Mouse (Mus musculus) liver, embryonic 11.5 days (tissue): Measurements from ENCODE around the gene Zglp1. TPM values are rescaled to one million over a fixed set of nuclear protein-coding genes. Genes with fewer than 3 reads are reported as not detected.

Source experiments
- ATAC-seq: fragments of 200-750 bp; cut with Nextera tagmentation; replicated peaks from 2 replicates; pipeline ENCODE4 v1.8.0; 2017; ENCODE audit warnings: moderate number of reproducible peaks, mild to moderate bottlenecking, moderate TSS enrichment, moderate library complexity; ENCODE audit not compliant: low FRiP score
- DNase-seq: peaks from one replicate; pipeline ENCODE4 v3.0.0-alpha.2; 2017; ENCODE audit warnings: low spot score
- H3K27ac ChIP-seq: fragments of 300-500 bp; sonication (generic); 2 replicates; pipeline ENCODE4 v1.5.1; 2014; ENCODE audit warnings: mild to moderate bottlenecking, low read depth, low read length, control low read depth
- H3K27me3 ChIP-seq: fragments of 300-500 bp; sonication (generic); replicated peaks from 2 replicates; pipeline ENCODE4 v1.6.1; 2014; ENCODE audit warnings: low read length, mixed read lengths; ENCODE audit not compliant: control insufficient read depth, insufficient read depth
- H3K36me3 ChIP-seq: fragments of 300-500 bp; sonication (generic); 2 replicates; pipeline ENCODE4 v1.6.1; 2014; ENCODE audit warnings: mild to moderate bottlenecking, low read length, moderate library complexity, mixed read lengths; ENCODE audit not compliant: control insufficient read depth, insufficient read depth
- H3K4me1 ChIP-seq: fragments of 300-500 bp; sonication (generic); replicated peaks from 2 replicates; pipeline ENCODE4 v1.6.1; 2014; ENCODE audit warnings: low read length, mixed read lengths; ENCODE audit not compliant: control insufficient read depth, insufficient read depth
- H3K4me2 ChIP-seq: fragments of 300-500 bp; sonication (generic); 2 replicates; pipeline ENCODE4 v1.6.1; 2014; ENCODE audit warnings: mild to moderate bottlenecking, control low read depth, moderate library complexity
- H3K4me3 ChIP-seq: fragments of 300-500 bp; sonication (generic); 2 replicates; pipeline ENCODE4 v1.5.1; 2014; ENCODE audit warnings: low read depth, low read length, control low read depth
- H3K9ac ChIP-seq: fragments of 300-500 bp; sonication (generic); 2 replicates; pipeline ENCODE4 v1.6.1; 2014; ENCODE audit warnings: low read depth, low read length, control low read depth
- H3K9me3 ChIP-seq: fragments of 300-500 bp; sonication (generic); 2 replicates; pipeline ENCODE4 v1.6.1; 2016; ENCODE audit warnings: low read length, inconsistent platforms, mixed read lengths; ENCODE audit not compliant: control insufficient read depth
- WGBS: fragments of 180-500 bp; shearing (Covaris S2); extraction: QIAGEN DNeasy Blood & Tissue Kit; methylation state at CpG from one replicate; pipeline ENCODE4 v1.1.7; 2014; 5-methylcytosine and 5-hydroxymethylcytosine counted together
- polyA plus RNA-seq: library from polyadenylated mRNA; unstranded; fragments of >200 nt; fragmentation: Nextera tagmentation; extraction: Ambion mirVana; gene quantifications from 2 replicates; pipeline ENCODE4 v1.2.1, GENCODE M21; 2014

Gene Zglp1
- polyA plus RNA-seq, 1 experiment from 2014 or later, result 0.67 TPM

DNA sequence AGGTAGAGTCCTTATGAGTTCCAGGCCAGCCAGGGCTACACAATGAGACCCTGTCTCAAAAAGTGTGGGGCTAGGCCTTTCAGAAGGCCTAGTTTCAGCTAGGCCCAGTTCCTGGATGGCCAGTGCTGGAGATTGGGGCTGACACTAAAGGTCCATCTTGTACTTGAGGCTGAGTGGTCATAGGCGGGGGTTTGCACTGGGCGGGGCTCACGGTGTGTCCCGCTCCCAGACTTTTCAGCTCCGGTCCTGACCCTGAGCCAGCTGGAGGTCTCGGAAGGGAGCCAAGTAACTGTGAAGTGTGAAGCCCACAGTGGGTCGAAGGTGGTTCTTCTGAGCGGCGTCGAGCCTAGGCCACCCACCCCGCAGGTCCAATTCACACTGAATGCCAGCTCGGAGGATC lies 40.0 kb downstream of the Zglp1 start:
- H3K9ac ChIP-seq, result no peak overlapping the region

GRCm38 (mm10) chr9:21025258-21025810 lies 41.6 kb downstream of the Zglp1 start:
- DNase-seq (no peak), ATAC-seq (no peak)
- 77% methylated on average over 19 of the region's 19 CpGs for WGBS
- Histone ChIP-seq H3K4me1 (peaks cover 19% of the 10 kb centered on the region; the same call in 1 of the 2 replicates), H3K4me3 (no peak overlapping the region), H3K9ac (no peak overlapping the region), H3K4me2 (no peak overlapping the region), H3K27ac (no peak overlapping the region), H3K36me3 (no peaks in the 10 kb centered on the region), H3K9me3 (no peaks in the 10 kb centered on the region), H3K27me3 (no peaks in the 10 kb centered on the region)

More for the DNA sequence above, 40.0 kb downstream of the Zglp1 start:
- DNase-seq, result no peak
- no peaks in the 10 kb centered on the region for H3K36me3 ChIP-seq
- no peaks in the 10 kb centered on the region for H3K9me3 ChIP-seq
- WGBS, result 92% methylated on average over 12 of the region's 12 CpGs
- no peak overlapping the region for H3K27ac ChIP-seq
- H3K27me3 ChIP-seq, result peaks cover 4% of the 10 kb centered on the region
- peaks cover 29% of the 10 kb centered on the region for H3K4me1 ChIP-seq
- no peak overlapping the region for H3K4me3 ChIP-seq
- no peak for ATAC-seq
- no peak overlapping the region for H3K4me2 ChIP-seq

DNA sequence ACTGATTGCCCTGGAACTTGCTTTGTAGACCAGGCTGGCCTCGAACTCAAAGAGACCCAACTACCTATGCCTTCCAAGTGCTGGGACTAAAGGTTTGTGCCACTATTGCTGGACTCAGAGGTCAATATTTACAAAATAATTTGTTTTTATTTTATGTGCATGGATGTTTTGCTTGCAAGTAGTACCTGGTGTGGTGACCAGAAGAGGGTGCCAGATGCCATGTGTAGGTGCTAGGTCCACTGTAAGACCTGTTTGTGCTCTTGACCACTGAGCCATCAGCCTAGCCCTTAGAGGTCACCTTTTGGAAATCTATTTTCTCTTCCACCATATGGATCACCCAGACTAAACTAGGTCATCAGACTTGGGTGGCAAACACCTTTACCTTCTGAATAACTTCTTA lies 44.2 kb downstream of the Zglp1 start:
- Histone ChIP-seq H3K9ac (no peak overlapping the region), H3K27ac (no peak overlapping the region), H3K9me3 (no peaks in the 10 kb centered on the region), H3K27me3 (no peaks in the 10 kb centered on the region), H3K4me2 (no peak overlapping the region), H3K36me3 (no peaks in the 10 kb centered on the region), H3K4me1 (peaks cover 6% of the 10 kb centered on the region; the same call in 1 of the 2 replicates), H3K4me3 (no peak overlapping the region)
- DNase-seq (no peak), ATAC-seq (no peak)
- 86% methylated on average over 1 of the region's 1 CpGs for WGBS

GRCm38 (mm10) chr9:21022288-21022687 lies 44.6 kb downstream of the Zglp1 start:
- ATAC-seq, result no peak
- peaks cover 9% of the 10 kb centered on the region for H3K4me1 ChIP-seq
- no peak for DNase-seq
- H3K4me3 ChIP-seq, result no peak overlapping the region
- H3K27ac ChIP-seq, result no peak overlapping the region
- WGBS, result 69% methylated on average over 6 of the region's 6 CpGs
- H3K4me2 ChIP-seq, result no peak overlapping the region
- H3K36me3 ChIP-seq, result no peaks in the 10 kb centered on the region
- H3K9me3 ChIP-seq, result no peaks in the 10 kb centered on the region
- no peak overlapping the region for H3K9ac ChIP-seq
- 0 out of 2 replicates have a peak, but pooled peaks cover 4% of the 10 kb centered on the region for H3K27me3 ChIP-seq

GRCm38 (mm10) chr9:21021363-21021762 lies 45.5 kb downstream of the Zglp1 start:
- no peak for DNase-seq
- H3K4me2 ChIP-seq, result no peak overlapping the region
- no peaks in the 10 kb centered on the region for H3K9me3 ChIP-seq
- ATAC-seq, result no peak
- H3K4me3 ChIP-seq, result no peak overlapping the region
- 81% methylated on average over 3 of the region's 3 CpGs for WGBS
- H3K27ac ChIP-seq, result no peak overlapping the region
- H3K9ac ChIP-seq, result no peak overlapping the region
- H3K4me1 ChIP-seq, result peaks cover 5% of the 10 kb centered on the region; the same call in 1 of the 2 replicates
- no peaks in the 10 kb centered on the region for H3K36me3 ChIP-seq
- H3K27me3 ChIP-seq, result 0 out of 2 replicates have a peak, but pooled peaks cover 5% of the 10 kb centered on the region

- no peak overlapping the region for H3K9ac ChIP-seq
- no peak overlapping the region for H3K4me3 ChIP-seq
- H3K4me1 ChIP-seq, result peaks cover 20% of the 10 kb centered on the region
- no peaks in the 10 kb centered on the region for H3K36me3 ChIP-seq
- H3K27me3 ChIP-seq, result peaks cover 17% of the 10 kb centered on the region; the same call in 1 of the 2 replicates
- H3K27ac ChIP-seq, result no peak overlapping the region
- no peak overlapping the region for H3K4me2 ChIP-seq
- ATAC-seq (no peak), DNase-seq (no peak)
- 75% methylated on average over 2 of the region's 2 CpGs for WGBS
- no peaks in the 10 kb centered on the region for H3K9me3 ChIP-seq
Measured at GRCm38 (mm10) chr9:21018600-21018999, 48.3 kb downstream of the Zglp1 start.

DNA sequence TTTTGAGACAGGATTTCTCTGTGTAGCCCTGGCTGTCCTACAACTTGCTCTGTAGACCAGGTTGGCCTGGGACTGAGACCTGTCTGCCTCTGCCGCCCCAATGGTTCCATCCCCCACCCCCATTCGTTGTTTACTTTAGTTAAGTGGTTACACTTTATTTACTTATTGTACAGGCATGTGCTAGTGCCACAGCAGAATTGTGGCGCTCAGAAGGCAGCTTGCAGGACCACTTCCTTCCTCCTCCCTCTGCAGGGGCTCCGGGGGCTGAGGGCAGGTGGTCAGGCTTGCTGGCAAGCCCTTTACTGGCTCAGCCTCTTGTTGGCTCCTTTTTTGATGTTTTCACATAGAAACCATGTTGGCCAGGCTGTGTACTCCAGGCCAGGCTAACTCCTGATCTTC lies 49.7 kb downstream of the Zglp1 start:
- 29% methylated on average over 4 of the region's 4 CpGs for WGBS
- peak overlapping the region; percentile 85 for H3K4me2 ChIP-seq
- peaks cover 17% of the 10 kb centered on the region; the same call in 1 of the 2 replicates for H3K27me3 ChIP-seq
- H3K9me3 ChIP-seq, result no peaks in the 10 kb centered on the region
- no peak overlapping the region for H3K9ac ChIP-seq
- peak overlapping the region; percentile 54; the same call in 1 of the 2 replicates for H3K4me3 ChIP-seq
- no peak for ATAC-seq
- no peak overlapping the region for H3K27ac ChIP-seq
- no peaks in the 10 kb centered on the region for H3K36me3 ChIP-seq
- peaks cover 24% of the 10 kb centered on the region for H3K4me1 ChIP-seq
- no peak for DNase-seq

- no peak overlapping the region for H3K27ac ChIP-seq
- H3K9ac ChIP-seq, result 0 out of 2 replicates have a peak overlapping the region, but pooled peaks have one; percentile 0
- H3K9me3 ChIP-seq, result no peaks in the 10 kb centered on the region
- peaks cover 17% of the 10 kb centered on the region; the same call in 1 of the 2 replicates for H3K27me3 ChIP-seq
- DNase-seq (no peak), ATAC-seq (no peak)
- no peaks in the 10 kb centered on the region for H3K36me3 ChIP-seq
- H3K4me3 ChIP-seq, result peak overlapping the region; percentile 54
- H3K4me2 ChIP-seq, result peak overlapping the region; percentile 85
- H3K4me1 ChIP-seq, result peaks cover 30% of the 10 kb centered on the region
- 4% methylated on average over 17 of the region's 17 CpGs for WGBS
Measured at GRCm38 (mm10) chr9:21016331-21017176, 50.3 kb downstream of the Zglp1 start.
